Mouse (Mus musculus): ENCODE data around the gene Zfp277. TPM values are rescaled to one million over a fixed set of nuclear protein-coding genes. Genes with fewer than 3 reads are reported as not detected.

The Zfp277 gene
- polyA plus RNA-seq, 1 experiment from 2014 or later = 21.3 TPM

DNA sequence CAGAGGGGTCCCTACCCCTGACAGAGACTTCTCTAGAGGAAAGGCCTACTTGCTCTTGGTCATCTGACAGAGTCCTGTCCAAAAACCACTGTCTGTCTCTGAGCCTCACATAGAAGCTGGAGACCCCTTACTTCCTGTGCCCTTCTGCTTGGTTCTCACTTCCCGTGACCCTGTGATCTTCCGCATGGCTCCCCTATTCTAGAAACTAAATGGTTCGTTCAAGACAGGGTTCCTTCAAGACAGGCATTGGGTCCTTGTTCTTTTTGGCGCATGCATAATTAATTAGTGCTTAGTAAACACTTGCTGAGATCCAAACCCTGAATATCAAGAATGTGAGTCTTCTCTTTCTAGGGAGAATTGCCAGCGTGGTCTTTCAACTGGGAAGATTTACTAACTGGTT is 14.6 kb downstream of the Zfp277 start:
- Histone ChIP-seq H3K4me2 (replicated peaks; ENCODE audit: low read depth) (no peak overlapping the region), H3K4me3 (ENCODE audit: low read depth, low read length) (no peak overlapping the region), H3K9me3 (ENCODE audit: control insufficient read depth, low read length) (no peaks in the 10 kb centered on the region), H3K27me3 (ENCODE audit: control insufficient read depth, insufficient read depth, low read length) (no peaks in the 10 kb centered on the region), H3K4me1 (replicated peaks; ENCODE audit: control insufficient read depth, insufficient read depth) (no peaks in the 10 kb centered on the region), H3K9ac (ENCODE audit: low read length) (no peak overlapping the region), H3K27ac (replicated peaks) (no peak overlapping the region), H3K36me3 (ENCODE audit: control insufficient read depth, insufficient read depth, low read length) (no peaks in the 10 kb centered on the region)
- no peak for ATAC-seq (ENCODE audit: low FRiP score, low TSS enrichment)
- no peak for DNase-seq (ENCODE audit: low spot score)
- TF ChIP-seq CTCF (IDR thresholded peaks at IDR 0.05; ENCODE audit: low read depth) (no peak), EP300 (optimal IDR thresholded peaks at IDR 0.05) (no peak)
- WGBS = 81% methylated on average over 5 of the region's 5 CpGs

DNA sequence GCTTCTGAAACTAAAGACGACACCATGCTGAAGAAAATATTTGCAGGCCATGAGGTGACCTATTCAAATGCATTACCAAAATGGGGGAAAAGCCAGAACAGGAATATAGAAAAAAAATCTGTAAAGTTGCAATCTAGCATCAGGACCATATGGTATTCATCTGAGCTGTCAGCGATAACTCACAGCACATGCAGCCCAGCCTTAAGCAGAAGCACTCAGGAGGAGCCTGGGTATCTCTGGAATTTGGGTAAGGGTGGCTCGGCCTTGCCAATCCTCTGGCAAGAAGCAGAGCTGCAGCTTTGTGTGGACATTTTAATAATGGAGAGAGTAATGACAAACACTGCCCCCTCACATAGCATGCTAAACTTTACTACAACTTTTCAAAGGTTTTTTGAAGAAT is 15.7 kb downstream of the Zfp277 start:
- Histone ChIP-seq H3K4me3 (ENCODE audit: low read depth, low read length) (no peak overlapping the region), H3K4me1 (replicated peaks; ENCODE audit: control insufficient read depth, insufficient read depth) (no peaks in the 10 kb centered on the region), H3K9me3 (ENCODE audit: control insufficient read depth, low read length) (no peaks in the 10 kb centered on the region), H3K36me3 (ENCODE audit: control insufficient read depth, insufficient read depth, low read length) (no peaks in the 10 kb centered on the region), H3K9ac (ENCODE audit: low read length) (no peak overlapping the region), H3K27ac (replicated peaks) (no peak overlapping the region), H3K27me3 (ENCODE audit: control insufficient read depth, insufficient read depth, low read length) (no peaks in the 10 kb centered on the region), H3K4me2 (replicated peaks; ENCODE audit: low read depth) (no peak overlapping the region)
- 48% methylated on average over 3 of the region's 3 CpGs for WGBS
- DNase-seq (ENCODE audit: low spot score) (no peak), ATAC-seq (ENCODE audit: low FRiP score, low TSS enrichment) (no peak)
- TF ChIP-seq EP300 (optimal IDR thresholded peaks at IDR 0.05) = no peak
- TF ChIP-seq CTCF (IDR thresholded peaks at IDR 0.05; ENCODE audit: low read depth) = no peak

GRCm38 (mm10) chr12:40427606-40428005 is 18.1 kb downstream of the Zfp277 start:
- DNase-seq (ENCODE audit: low spot score) (no peak), ATAC-seq (ENCODE audit: low FRiP score, low TSS enrichment) (no peak)
- Histone ChIP-seq H3K4me3 (ENCODE audit: low read depth, low read length) (no peak overlapping the region), H3K36me3 (ENCODE audit: control insufficient read depth, insufficient read depth, low read length) (no peaks in the 10 kb centered on the region), H3K4me1 (replicated peaks; ENCODE audit: control insufficient read depth, insufficient read depth) (no peaks in the 10 kb centered on the region), H3K27ac (replicated peaks) (no peak overlapping the region), H3K27me3 (ENCODE audit: control insufficient read depth, insufficient read depth, low read length) (no peaks in the 10 kb centered on the region), H3K9me3 (ENCODE audit: control insufficient read depth, low read length) (no peaks in the 10 kb centered on the region), H3K4me2 (replicated peaks; ENCODE audit: low read depth) (no peak overlapping the region), H3K9ac (ENCODE audit: low read length) (no peak overlapping the region)
- TF ChIP-seq EP300 (optimal IDR thresholded peaks at IDR 0.05) (no peak), CTCF (IDR thresholded peaks at IDR 0.05; ENCODE audit: low read depth) (no peak)
- WGBS = 84% methylated on average over 10 of the region's 10 CpGs

GRCm38 (mm10) chr12:40424991-40425390 is 20.7 kb downstream of the Zfp277 start:
- Histone ChIP-seq H3K4me2 (replicated peaks; ENCODE audit: low read depth) (no peak overlapping the region), H3K9me3 (ENCODE audit: control insufficient read depth, low read length) (no peaks in the 10 kb centered on the region), H3K4me1 (replicated peaks; ENCODE audit: control insufficient read depth, insufficient read depth) (no peaks in the 10 kb centered on the region), H3K36me3 (ENCODE audit: control insufficient read depth, insufficient read depth, low read length) (no peaks in the 10 kb centered on the region), H3K4me3 (ENCODE audit: low read depth, low read length) (no peak overlapping the region), H3K9ac (ENCODE audit: low read length) (no peak overlapping the region), H3K27ac (replicated peaks) (no peak overlapping the region), H3K27me3 (ENCODE audit: control insufficient read depth, insufficient read depth, low read length) (no peaks in the 10 kb centered on the region)
- DNase-seq (ENCODE audit: low spot score) (no peak), ATAC-seq (ENCODE audit: low FRiP score, low TSS enrichment) (no peak)
- 93% methylated on average over 1 of the region's 1 CpGs for WGBS
- TF ChIP-seq EP300 (optimal IDR thresholded peaks at IDR 0.05) = no peak
- no peak for TF ChIP-seq CTCF (IDR thresholded peaks at IDR 0.05; ENCODE audit: low read depth)

DNA sequence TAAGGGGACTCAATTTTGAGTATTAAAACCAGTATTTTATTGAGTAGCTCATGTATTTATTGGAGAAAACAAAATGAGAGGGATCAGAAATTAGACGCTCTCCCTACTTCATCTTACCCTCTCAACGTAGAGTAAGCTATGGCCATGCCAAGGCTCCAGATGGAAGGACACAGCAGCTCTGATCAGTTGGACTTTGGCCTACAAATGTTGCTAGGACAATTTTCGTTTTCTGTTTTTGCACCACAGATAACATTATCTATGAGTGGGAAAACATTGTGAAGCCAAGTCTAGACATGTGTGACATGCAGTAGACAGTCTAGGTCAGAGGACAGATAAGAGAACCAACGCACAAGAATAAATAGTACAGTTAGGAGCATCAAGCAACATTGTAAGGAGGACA is 28.4 kb downstream of the Zfp277 start:
- no peaks in the 10 kb centered on the region for H3K36me3 ChIP-seq (ENCODE audit: control insufficient read depth, insufficient read depth, low read length)
- H3K9ac ChIP-seq (ENCODE audit: low read length) = no peak overlapping the region
- DNase-seq (ENCODE audit: low spot score) = no peak
- no peak overlapping the region for H3K27ac ChIP-seq (replicated peaks)
- no peaks in the 10 kb centered on the region for H3K4me1 ChIP-seq (replicated peaks; ENCODE audit: control insufficient read depth, insufficient read depth)
- H3K9me3 ChIP-seq (ENCODE audit: control insufficient read depth, low read length) = no peaks in the 10 kb centered on the region
- no peak overlapping the region for H3K4me2 ChIP-seq (replicated peaks; ENCODE audit: low read depth)
- WGBS = 81% methylated on average over 4 of the region's 4 CpGs
- no peak for ATAC-seq (ENCODE audit: low FRiP score, low TSS enrichment)
- H3K27me3 ChIP-seq (ENCODE audit: control insufficient read depth, insufficient read depth, low read length) = no peaks in the 10 kb centered on the region
- no peak overlapping the region for H3K4me3 ChIP-seq (ENCODE audit: low read depth, low read length)
- TF ChIP-seq EP300 (optimal IDR thresholded peaks at IDR 0.05) = no peak
- TF ChIP-seq CTCF (IDR thresholded peaks at IDR 0.05; ENCODE audit: low read depth) = no peak

DNA sequence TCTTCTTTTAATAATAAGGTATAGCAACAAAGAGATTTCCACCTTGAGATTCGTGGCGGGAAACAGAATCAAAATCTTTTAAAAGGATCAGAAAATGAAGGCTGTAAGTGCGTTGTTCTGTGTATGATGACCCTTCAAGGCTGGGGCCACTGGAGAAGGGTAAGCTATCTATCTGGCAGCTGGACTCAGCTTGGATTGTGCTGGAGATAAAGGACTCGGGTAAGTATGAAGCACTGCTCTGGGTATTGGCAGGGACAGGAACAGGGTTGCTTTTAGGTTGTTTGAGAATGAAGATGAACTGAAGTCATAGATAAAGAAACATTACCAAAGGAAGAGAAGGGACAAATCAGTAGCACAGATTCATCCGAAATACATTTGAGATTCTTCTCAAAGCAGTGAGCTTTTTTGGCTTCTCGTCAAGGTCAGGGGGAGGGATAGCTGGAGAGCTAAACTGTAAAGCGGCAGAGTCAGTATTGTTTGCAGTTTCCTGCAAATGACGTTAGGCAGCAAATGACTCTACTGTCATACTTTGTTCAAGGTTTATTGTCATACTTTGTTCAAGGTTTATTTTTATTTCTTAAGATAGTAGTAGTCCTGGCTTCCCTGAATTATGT is 30.3 kb downstream of the Zfp277 start:
- no peaks in the 10 kb centered on the region for H3K9me3 ChIP-seq (ENCODE audit: control insufficient read depth, low read length)
- no peak overlapping the region for H3K9ac ChIP-seq (ENCODE audit: low read length)
- DNase-seq (ENCODE audit: low spot score) = no peak
- H3K27ac ChIP-seq (replicated peaks) = no peak overlapping the region
- TF ChIP-seq CTCF (IDR thresholded peaks at IDR 0.05; ENCODE audit: low read depth) = no peak
- no peak for TF ChIP-seq EP300 (optimal IDR thresholded peaks at IDR 0.05)
- WGBS = 72% methylated on average over 8 of the region's 8 CpGs
- no peak overlapping the region for H3K4me3 ChIP-seq (ENCODE audit: low read depth, low read length)
- no peak overlapping the region for H3K4me2 ChIP-seq (replicated peaks; ENCODE audit: low read depth)
- no peaks in the 10 kb centered on the region for H3K4me1 ChIP-seq (replicated peaks; ENCODE audit: control insufficient read depth, insufficient read depth)
- H3K27me3 ChIP-seq (ENCODE audit: control insufficient read depth, insufficient read depth, low read length) = no peaks in the 10 kb centered on the region
- ATAC-seq (ENCODE audit: low FRiP score, low TSS enrichment) = no peak
- H3K36me3 ChIP-seq (ENCODE audit: control insufficient read depth, insufficient read depth, low read length) = no peaks in the 10 kb centered on the region
